Mouse (Mus musculus): ENCODE data around the gene Srpr. TPM values are rescaled to one million over a fixed set of nuclear protein-coding genes. Genes with fewer than 3 reads are reported as not detected.

Gene Srpr
- polyA plus RNA-seq, 1 experiment from 2014 or later = 52.6 TPM

DNA sequence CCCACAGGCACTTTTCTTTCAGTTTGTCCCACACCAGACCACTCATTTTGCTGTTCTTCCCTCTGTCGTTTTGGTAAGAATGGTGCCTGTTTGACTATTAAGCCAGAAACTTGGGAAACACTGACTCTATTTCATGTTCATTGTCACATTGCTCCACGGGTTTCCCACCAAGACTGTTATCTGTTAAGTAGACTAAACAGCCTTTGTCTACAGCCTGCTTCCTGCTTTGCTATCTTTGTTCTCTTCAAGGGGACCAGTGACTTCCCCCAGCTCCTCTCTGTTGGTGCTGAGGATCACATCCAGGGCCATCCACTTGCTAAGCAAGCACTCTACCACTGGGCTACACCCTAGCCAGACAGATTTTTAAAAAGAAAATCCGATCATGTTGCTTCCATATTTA is 3.6 kb downstream of the Srpr start:
- no peak for ATAC-seq
- H3K36me3 ChIP-seq (ENCODE audit: control insufficient read depth, insufficient read depth) = peaks cover 7% of the 10 kb centered on the region; the same call in 1 of the 2 replicates
- H3K27me3 ChIP-seq (replicated peaks; ENCODE audit: control insufficient read depth, insufficient read depth, low read length) = no peaks in the 10 kb centered on the region
- WGBS = 77% methylated on average over 3 of the region's 3 CpGs
- no peak overlapping the region for H3K9ac ChIP-seq (replicated peaks; ENCODE audit: low read depth, low read length)
- no peak overlapping the region for H3K27ac ChIP-seq (ENCODE audit: low read length)
- no peaks in the 10 kb centered on the region for H3K9me3 ChIP-seq (ENCODE audit: control insufficient read depth, low read length)
- H3K4me2 ChIP-seq (ENCODE audit: low read length) = no peak overlapping the region
- H3K4me3 ChIP-seq (replicated peaks; ENCODE audit: low read length) = no peak overlapping the region
- H3K4me1 ChIP-seq (replicated peaks; ENCODE audit: control insufficient read depth, insufficient read depth, low read length) = peaks cover 13% of the 10 kb centered on the region

DNA sequence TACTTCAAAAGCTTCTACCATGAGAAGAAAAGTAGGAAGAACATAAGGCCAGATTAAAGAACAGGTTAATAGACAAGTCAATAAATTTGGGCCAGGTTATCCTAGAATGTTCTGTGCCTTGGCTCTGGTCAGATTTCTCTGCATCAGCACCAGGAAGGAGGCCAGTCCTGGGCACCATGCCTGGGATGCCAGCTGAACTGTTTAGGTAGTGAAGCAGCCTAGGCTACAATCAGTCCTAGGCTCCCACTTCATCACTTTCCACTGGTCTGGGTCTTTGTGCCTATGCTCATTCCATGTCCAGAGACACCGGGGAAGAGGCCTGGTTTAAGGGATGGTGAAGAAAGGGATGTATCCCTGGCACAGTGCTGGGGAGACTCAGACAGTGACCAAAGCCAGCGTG is 4.4 kb downstream of the Srpr start:
- peaks cover 10% of the 10 kb centered on the region for H3K4me1 ChIP-seq (replicated peaks; ENCODE audit: control insufficient read depth, insufficient read depth, low read length)
- no peaks in the 10 kb centered on the region for H3K27me3 ChIP-seq (replicated peaks; ENCODE audit: control insufficient read depth, insufficient read depth, low read length)
- no peaks in the 10 kb centered on the region for H3K9me3 ChIP-seq (ENCODE audit: control insufficient read depth, low read length)
- H3K9ac ChIP-seq (replicated peaks; ENCODE audit: low read depth, low read length) = no peak overlapping the region
- no peak overlapping the region for H3K27ac ChIP-seq (ENCODE audit: low read length)
- 95% methylated on average over 2 of the region's 2 CpGs for WGBS
- peaks cover 7% of the 10 kb centered on the region; the same call in 1 of the 2 replicates for H3K36me3 ChIP-seq (ENCODE audit: control insufficient read depth, insufficient read depth)
- no peak for ATAC-seq
- no peak overlapping the region for H3K4me2 ChIP-seq (ENCODE audit: low read length)
- H3K4me3 ChIP-seq (replicated peaks; ENCODE audit: low read length) = no peak overlapping the region

DNA sequence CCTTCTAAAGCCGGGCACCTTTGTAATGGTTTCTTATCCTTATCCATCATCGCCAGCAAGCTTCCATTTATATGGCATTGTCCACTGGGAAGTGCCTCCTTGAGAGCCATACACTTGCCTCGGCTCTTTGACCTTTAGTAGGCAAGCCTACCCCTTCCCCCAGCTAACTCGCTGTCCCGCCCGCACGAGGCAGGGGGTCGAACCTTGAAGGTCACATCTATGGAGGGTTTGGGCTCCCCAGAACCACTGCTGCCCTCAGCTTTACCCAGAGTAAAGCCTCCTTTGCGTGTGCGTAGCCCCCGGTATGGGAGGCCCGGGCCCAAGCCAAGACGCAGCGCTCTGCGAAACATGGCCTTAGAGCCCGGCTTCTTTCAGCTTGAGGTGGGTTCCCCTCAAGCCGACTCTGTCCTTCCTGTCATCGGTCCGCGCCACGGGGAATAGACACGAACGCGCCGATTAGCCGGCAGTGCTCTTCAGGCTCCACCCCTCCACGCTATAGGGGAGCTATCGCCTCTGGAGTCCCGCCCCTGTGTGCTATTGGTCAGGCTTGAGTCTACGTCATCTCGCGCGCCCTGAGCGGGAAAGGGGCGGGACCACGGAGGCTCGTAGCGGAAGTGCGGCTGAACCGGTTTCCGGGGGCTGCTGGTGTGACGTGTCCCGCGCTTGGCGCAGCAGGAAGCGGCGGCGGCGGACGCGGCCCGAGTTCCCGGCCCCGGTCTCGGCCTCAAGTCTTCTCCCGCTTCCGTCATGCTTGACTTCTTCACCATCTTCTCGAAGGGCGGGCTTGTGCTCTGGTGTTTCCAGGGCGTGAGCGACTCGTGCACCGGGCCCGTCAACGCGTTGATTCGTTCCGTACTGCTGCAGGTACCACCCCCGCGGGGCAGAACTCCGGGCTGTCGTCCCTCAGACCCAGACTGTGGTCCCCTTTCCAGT is 10.8 kb downstream of the Srpr start, which contains the start of gene Foxred1:
Foxred1 (minus strand) TSS at position 514 of the 933 bp plus-strand sequence.
- Histone ChIP-seq H3K36me3 (ENCODE audit: control insufficient read depth, insufficient read depth) (peaks cover 22% of the 10 kb centered on the region), H3K27ac (ENCODE audit: low read length) (peak within 1 kb of the TSS; percentile 90), H3K4me1 (replicated peaks; ENCODE audit: control insufficient read depth, insufficient read depth, low read length) (peaks cover 16% of the 10 kb centered on the region), H3K4me3 (replicated peaks; ENCODE audit: low read length) (peak within 1 kb of the TSS; percentile 89), H3K9ac (replicated peaks; ENCODE audit: low read depth, low read length) (peak within 1 kb of the TSS; percentile 86), H3K9me3 (ENCODE audit: control insufficient read depth, low read length) (no peaks in the 10 kb centered on the region), H3K4me2 (ENCODE audit: low read length) (peak within 1 kb of the TSS; percentile 97), H3K27me3 (replicated peaks; ENCODE audit: control insufficient read depth, insufficient read depth, low read length) (no peaks in the 10 kb centered on the region)
- under 1% methylated on average over 72 of the region's 72 CpGs for WGBS
- ATAC-seq = peak; percentile 100

DNA sequence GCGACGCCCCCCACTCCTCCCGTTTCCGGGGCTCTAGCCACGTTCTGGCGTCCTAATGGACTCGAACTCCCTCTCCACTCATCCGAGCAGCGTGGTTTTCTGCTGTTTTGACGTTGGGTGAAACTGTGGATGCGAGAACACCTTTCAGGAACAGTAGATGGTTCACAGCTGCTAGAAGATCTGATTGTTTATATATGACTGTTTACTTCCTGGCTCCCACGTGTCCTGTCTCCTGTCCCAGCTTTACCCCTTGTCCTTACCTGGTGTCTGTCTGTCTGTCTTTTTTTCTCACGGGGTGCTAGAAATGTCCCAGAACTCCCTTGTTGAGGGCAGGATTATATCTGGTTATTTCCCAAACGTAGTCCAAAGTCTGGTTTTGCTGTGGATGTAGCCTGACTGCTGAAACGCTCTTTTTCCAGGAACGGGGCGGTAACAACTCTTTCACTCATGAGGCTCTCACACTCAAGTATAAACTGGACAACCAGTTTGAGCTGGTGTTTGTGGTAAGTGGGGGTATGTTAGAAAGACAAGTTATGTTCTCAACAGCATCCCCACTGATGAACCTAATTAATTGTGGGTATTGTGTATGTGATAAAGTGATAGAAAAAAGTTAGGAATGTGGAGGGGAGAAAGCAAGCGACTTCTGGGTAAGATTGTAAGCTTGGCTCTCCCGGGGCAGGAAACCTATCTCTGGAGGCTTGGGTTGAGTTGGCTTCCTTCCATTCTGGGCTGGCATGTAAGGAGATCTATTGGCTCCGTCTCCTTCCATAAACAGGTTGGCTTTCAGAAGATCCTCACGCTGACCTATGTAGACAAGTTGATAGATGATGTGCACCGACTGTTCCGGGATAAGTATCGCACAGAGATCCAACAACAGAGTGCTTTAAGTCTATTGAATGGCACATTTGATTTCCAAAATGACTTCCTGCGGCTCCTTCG is 11.9 kb downstream of the Srpr start:
- H3K9me3 ChIP-seq (ENCODE audit: control insufficient read depth, low read length) = no peaks in the 10 kb centered on the region
- H3K4me2 ChIP-seq (ENCODE audit: low read length) = peak overlapping the region; percentile 97
- peak overlapping the region; percentile 89 for H3K4me3 ChIP-seq (replicated peaks; ENCODE audit: low read length)
- peaks cover 25% of the 10 kb centered on the region for H3K36me3 ChIP-seq (ENCODE audit: control insufficient read depth, insufficient read depth)
- peak overlapping the region; percentile 86 for H3K9ac ChIP-seq (replicated peaks; ENCODE audit: low read depth, low read length)
- H3K4me1 ChIP-seq (replicated peaks; ENCODE audit: control insufficient read depth, insufficient read depth, low read length) = peaks cover 16% of the 10 kb centered on the region
- WGBS = 35% methylated on average over 26 of the region's 26 CpGs
- no peak overlapping the region; the same call in 1 of the 2 replicates for H3K27ac ChIP-seq (ENCODE audit: low read length)
- no peak for ATAC-seq
- no peaks in the 10 kb centered on the region for H3K27me3 ChIP-seq (replicated peaks; ENCODE audit: control insufficient read depth, insufficient read depth, low read length)

GRCm38 (mm10) chr9:35217963-35218362 is 18.0 kb downstream of the Srpr start:
- no peak overlapping the region for H3K27ac ChIP-seq (ENCODE audit: low read length)
- no peak for ATAC-seq
- H3K36me3 ChIP-seq (ENCODE audit: control insufficient read depth, insufficient read depth) = peaks cover 53% of the 10 kb centered on the region
- H3K4me1 ChIP-seq (replicated peaks; ENCODE audit: control insufficient read depth, insufficient read depth, low read length) = no peaks in the 10 kb centered on the region
- no peaks in the 10 kb centered on the region for H3K27me3 ChIP-seq (replicated peaks; ENCODE audit: control insufficient read depth, insufficient read depth, low read length)
- H3K9ac ChIP-seq (replicated peaks; ENCODE audit: low read depth, low read length) = no peak overlapping the region
- no peak overlapping the region for H3K4me2 ChIP-seq (ENCODE audit: low read length)
- 83% methylated on average over 1 of the region's 1 CpGs for WGBS
- no peaks in the 10 kb centered on the region for H3K9me3 ChIP-seq (ENCODE audit: control insufficient read depth, low read length)
- H3K4me3 ChIP-seq (replicated peaks; ENCODE audit: low read length) = no peak overlapping the region

DNA sequence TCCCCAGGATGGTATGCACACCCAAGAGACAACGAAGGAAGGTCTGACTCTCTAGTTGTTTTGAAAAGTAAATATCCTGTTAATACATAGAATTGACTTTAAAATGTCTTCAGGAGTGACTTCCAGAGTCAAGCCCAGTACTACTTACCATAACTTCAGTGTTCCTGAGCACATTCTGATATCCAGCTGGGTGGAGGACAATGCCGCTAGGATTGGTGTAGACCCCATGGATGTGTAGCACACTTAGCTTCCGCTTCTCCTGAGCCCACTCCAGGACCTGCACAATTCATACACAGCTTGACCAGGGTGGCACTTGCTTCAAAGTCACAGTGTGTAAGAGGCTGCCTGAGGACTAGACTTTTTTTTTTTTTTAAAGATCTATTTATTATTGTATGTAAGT is 23.5 kb downstream of the Srpr start:
- no peak overlapping the region for H3K27ac ChIP-seq (ENCODE audit: low read length)
- H3K4me3 ChIP-seq (replicated peaks; ENCODE audit: low read length) = no peak overlapping the region
- H3K9me3 ChIP-seq (ENCODE audit: control insufficient read depth, low read length) = no peaks in the 10 kb centered on the region
- no peaks in the 10 kb centered on the region for H3K4me1 ChIP-seq (replicated peaks; ENCODE audit: control insufficient read depth, insufficient read depth, low read length)
- H3K27me3 ChIP-seq (replicated peaks; ENCODE audit: control insufficient read depth, insufficient read depth, low read length) = no peaks in the 10 kb centered on the region
- H3K36me3 ChIP-seq (ENCODE audit: control insufficient read depth, insufficient read depth) = peaks cover 26% of the 10 kb centered on the region
- ATAC-seq = no peak
- no peak overlapping the region for H3K4me2 ChIP-seq (ENCODE audit: low read length)
- over 99% methylated on average over 3 of the region's 3 CpGs for WGBS
- H3K9ac ChIP-seq (replicated peaks; ENCODE audit: low read depth, low read length) = no peak overlapping the region

GRCm38 (mm10) chr9:35228671-35229070 is 28.7 kb downstream of the Srpr start:
- H3K27ac ChIP-seq (ENCODE audit: low read length) = no peak overlapping the region

DNA sequence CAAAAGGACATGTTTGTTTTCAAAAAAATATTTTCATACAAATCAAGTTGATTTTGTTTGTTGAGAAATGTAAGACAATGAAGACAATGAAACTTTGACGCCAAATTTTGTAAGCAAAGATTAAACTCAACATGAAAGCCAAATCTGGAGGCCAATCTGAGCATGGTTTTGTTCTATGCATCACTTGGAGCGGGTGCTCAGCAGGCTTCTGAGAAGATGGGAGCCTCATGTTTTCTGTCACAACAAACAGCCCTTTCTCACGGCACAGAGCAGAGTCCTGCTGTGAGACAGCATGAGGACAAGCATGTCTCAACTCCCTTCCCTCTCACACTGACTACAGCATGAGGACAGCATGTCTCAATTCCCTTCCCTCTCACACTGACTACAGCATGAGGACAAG is 36.0 kb downstream of the Srpr start:
- 45% methylated on average over 3 of the region's 3 CpGs for WGBS
- peaks cover 16% of the 10 kb centered on the region for H3K36me3 ChIP-seq (ENCODE audit: control insufficient read depth, insufficient read depth)
- no peak overlapping the region for H3K9ac ChIP-seq (replicated peaks; ENCODE audit: low read depth, low read length)
- no peaks in the 10 kb centered on the region for H3K4me1 ChIP-seq (replicated peaks; ENCODE audit: control insufficient read depth, insufficient read depth, low read length)
- H3K27me3 ChIP-seq (replicated peaks; ENCODE audit: control insufficient read depth, insufficient read depth, low read length) = no peaks in the 10 kb centered on the region
- no peak overlapping the region for H3K4me3 ChIP-seq (replicated peaks; ENCODE audit: low read length)
- H3K9me3 ChIP-seq (ENCODE audit: control insufficient read depth, low read length) = no peaks in the 10 kb centered on the region
- H3K4me2 ChIP-seq (ENCODE audit: low read length) = no peak overlapping the region
- H3K27ac ChIP-seq (ENCODE audit: low read length) = no peak overlapping the region
- ATAC-seq = no peak

More at GRCm38 (mm10) chr9:35228671-35229070, 28.7 kb downstream of the Srpr start:
- ATAC-seq = no peak
- no peak overlapping the region for H3K4me3 ChIP-seq (replicated peaks; ENCODE audit: low read length)
- peaks cover 3% of the 10 kb centered on the region; the same call in 1 of the 2 replicates for H3K36me3 ChIP-seq (ENCODE audit: control insufficient read depth, insufficient read depth)
- no peaks in the 10 kb centered on the region for H3K4me1 ChIP-seq (replicated peaks; ENCODE audit: control insufficient read depth, insufficient read depth, low read length)
- no peak overlapping the region for H3K4me2 ChIP-seq (ENCODE audit: low read length)
- no peaks in the 10 kb centered on the region for H3K9me3 ChIP-seq (ENCODE audit: control insufficient read depth, low read length)
- no peaks in the 10 kb centered on the region for H3K27me3 ChIP-seq (replicated peaks; ENCODE audit: control insufficient read depth, insufficient read depth, low read length)
- 94% methylated on average over 3 of the region's 3 CpGs for WGBS
- no peak overlapping the region for H3K9ac ChIP-seq (replicated peaks; ENCODE audit: low read depth, low read length)

DNA sequence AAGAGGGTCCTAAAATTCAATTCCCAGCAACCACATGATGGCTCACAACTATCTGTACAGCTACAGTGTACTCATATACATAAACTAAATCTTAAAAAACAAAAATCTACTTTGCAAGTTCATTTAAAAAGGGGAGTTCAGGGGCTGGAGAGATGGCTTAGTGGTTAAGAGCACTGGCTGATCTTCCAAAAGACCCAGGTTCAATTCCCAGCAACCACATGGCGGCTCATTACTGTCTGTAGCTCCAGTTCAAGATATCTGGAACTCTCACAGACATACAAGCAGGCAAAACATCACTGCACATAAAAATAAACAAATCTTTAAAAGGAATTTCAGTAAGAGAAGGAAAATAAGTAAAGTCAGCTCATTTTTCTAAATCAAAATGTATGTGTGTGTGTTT is 38.4 kb downstream of the Srpr start:
- ATAC-seq = no peak
- WGBS = 89% methylated on average over 1 of the region's 1 CpGs
- Histone ChIP-seq H3K36me3 (ENCODE audit: control insufficient read depth, insufficient read depth) (peaks cover 13% of the 10 kb centered on the region), H3K4me1 (replicated peaks; ENCODE audit: control insufficient read depth, insufficient read depth, low read length) (no peaks in the 10 kb centered on the region), H3K4me2 (ENCODE audit: low read length) (no peak overlapping the region), H3K27me3 (replicated peaks; ENCODE audit: control insufficient read depth, insufficient read depth, low read length) (no peaks in the 10 kb centered on the region), H3K27ac (ENCODE audit: low read length) (no peak overlapping the region), H3K9ac (replicated peaks; ENCODE audit: low read depth, low read length) (no peak overlapping the region), H3K4me3 (replicated peaks; ENCODE audit: low read length) (no peak overlapping the region), H3K9me3 (ENCODE audit: control insufficient read depth, low read length) (no peaks in the 10 kb centered on the region)
